Mouse (Mus musculus) lung, postnatal 4 days (tissue): ENCODE data around the gene Csf2ra.
"Not testable (repeated sequence)": the region's sequence is repeated elsewhere in the genome, so short reads cannot be mapped to it uniquely, and the experiment has no call there.

Experiments
- DNase-seq, 2 experiments: peaks; one replicate each; pipeline ENCODE4 v3.0.0; 2021

The Csf2ra gene

DNA sequence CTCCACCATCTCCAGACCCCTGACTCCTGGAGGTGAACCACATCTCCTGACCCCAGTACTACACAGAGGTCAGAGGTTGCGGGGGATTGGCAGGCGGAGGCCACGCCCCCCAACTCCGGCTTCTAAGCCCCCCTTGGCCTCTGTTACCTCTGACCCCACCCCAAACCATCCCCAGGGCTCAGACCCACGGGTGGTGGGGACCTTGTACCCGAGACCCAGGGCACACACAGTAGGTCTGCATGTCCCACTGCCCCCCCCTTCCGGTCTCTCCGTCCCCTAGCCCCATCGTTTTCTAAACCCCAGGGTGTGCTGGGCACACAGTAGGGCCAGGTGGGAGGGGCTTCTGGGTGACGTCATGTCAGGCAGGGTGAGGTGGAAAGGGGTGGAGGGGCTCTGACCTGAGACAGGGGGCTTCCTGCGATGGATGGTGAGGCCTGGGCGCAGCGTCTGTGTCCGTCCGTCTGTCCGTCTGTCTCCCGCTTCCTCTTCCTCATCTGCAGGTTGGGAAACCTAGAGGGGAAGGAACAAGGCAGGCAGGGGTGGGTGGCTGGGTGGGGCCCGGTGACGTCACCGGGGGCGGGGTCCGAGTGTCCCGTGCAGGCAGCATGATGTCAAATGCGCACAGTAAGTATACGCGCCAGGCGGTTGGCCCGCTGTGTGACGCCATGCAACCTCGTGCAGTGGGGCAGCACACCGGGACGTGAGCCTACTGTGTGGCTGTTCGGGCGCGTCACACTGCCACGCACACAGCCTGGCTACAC lies at the start of gene Csf2ra:
Gene Csf2ra, minus strand, starts transcription at position 489 of the 761 bp plus-strand sequence.
- peak; percentile 38 for DNase-seq

DNA sequence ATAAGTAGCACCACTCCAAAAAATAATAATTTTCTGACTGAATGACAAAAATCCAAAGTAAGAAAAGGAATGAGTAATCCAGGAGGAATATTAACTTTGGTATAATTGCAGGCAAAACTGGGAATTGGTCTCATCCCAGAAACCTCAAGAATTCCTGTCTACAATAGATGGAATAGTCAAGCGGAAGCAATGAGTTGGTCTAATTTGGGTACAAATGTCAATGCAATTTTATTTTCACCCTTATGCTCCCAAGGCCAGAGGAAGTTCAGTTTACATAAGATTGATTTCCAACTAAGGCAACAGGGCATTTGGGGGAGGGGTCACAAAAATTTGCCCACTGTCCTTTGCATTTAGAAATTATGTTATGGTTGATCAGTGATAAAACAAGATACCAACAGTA lies 47.2 kb upstream of the Csf2ra start:
- no peak for DNase-seq

DNA sequence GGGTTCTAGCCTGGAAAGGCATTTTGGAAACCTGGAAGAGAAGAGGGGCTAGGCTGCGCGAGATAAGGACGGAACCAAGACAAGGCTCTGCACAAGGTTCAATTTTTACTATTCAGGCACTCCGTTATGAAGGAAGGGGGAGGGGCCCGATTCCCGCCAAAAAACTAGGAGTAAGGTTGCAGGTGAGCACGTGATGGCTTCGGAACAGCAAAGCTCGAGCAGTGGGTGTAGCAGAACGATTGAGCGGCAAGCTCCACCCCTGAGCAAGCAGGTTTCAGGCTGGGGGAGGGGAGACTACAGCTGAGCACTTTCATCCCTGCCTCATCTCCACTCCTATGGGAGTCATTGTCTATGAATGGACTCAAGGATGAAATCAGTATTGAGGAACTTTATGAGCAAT lies 40.9 kb upstream of the Csf2ra start:
- DNase-seq = not testable (repeated sequence)

DNA sequence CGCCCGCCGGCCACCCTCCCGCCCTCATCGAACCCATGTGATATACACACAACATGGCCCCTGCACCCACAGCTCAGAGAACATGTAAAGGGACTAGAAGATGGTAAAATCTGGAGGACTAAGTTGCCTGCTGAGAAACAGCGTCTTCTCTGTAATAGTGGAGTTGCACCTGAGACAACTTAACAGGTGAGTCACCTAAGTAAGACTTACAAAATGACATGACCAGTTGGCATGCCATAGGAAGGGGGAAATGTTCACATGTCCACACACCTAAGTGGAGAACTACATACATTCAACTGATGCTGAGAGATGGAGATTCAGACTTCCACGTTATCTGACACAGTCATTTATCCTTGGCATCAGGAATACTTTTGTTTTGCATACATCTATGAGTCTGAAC lies 38.9 kb upstream of the Csf2ra start:
- no peak for DNase-seq

DNA sequence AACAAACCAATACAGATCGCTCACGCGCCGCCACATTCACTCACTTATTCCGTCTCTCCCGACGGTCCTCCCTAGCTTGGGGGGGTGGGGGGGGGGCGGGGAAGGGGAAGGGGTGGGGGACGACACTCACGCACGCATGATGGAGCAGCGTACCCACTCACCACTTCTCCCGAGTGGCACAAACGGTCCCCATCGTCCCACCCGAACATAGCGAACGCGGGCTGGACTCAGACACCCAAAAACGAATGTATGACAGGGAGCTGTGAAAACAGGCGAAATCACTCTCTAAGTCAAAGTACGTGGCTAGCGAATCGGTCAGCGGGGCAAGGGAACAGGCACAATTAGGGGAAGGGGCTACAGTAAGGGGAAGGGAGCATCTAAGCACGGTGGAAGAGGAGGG lies 38.4 kb upstream of the Csf2ra start:
- DNase-seq = peak in 1 of 2 experiments; percentile 27

DNA sequence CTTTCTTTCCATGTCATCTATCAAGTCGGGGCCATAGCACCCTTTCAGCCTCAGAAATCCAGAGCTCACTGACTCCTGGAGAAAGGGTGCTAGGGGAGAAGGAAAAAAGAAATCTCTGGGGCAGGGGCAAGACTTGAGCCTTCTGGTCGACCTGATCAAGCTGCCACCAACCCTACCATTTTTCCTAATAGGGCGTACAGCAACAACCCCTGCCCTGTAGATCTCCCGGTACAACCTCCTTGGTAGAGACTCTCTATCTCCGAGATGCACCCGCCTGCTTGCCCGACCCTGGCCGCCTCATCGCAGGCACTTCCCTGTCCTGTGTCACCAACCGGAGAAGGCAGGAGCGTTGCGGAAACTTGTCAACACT lies 38.0 kb upstream of the Csf2ra start:
- peak; percentile 52 to 58 for DNase-seq

DNA sequence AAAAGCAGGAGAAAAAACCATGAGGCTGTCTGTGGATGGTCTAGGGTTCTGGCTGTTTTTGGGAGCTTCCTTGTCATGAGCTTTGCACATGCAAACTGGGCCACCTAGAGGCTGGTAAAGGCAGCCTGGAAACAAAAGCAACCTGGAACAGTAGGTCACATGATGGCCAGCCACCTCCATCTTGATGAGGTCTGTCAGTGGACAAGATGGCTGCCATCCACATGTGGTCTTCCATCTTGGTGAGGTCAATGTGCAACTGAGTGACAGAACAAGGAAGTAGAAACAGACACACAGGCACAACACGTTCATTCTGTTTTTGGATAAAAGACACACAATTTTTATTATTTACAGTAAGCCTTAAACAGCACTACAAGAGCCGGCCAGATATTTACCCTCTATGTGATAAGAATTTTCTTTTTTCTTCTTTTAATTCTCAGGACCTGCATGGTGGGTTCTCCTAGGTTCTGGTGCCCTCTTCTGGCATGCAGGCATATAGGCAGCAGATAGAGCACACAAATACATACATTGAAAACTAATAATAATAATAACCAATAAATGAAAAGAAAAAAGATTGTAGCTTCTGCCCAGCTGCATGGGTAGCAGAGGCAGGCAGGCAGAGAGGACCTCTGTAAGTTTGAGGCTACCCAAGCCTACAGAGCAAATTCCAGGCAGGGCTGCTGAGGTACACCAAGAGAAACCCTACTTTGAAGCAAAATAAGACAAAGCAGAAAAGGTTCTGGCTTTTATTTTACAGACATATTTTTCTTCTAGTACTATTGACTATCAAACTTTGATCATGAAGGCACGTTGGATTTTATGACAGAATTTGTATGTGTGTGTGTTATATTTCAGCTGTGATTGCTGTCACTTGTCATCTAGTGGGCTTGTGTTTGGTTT lies 37.4 kb upstream of the Csf2ra start:
- DNase-seq = peak; percentile 80 to 84

DNA sequence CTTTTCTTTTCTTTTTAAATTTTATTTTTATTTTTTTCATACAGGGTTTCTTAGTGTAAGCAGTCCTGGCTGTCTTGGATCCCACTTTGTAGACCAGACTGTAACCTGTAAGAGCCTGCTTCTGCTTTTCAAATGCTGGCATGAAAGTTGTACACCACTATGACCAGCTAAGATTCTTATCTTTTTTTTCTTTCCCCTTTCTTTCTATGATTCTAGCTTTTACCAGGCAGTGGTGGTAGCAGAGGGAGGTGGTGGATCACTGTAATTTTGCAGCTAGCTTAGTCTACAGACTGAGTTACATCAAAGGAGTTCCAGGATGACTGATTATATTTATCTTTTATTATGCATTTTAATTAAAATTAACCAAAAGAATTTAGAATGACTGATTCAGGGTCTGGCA lies 36.7 kb upstream of the Csf2ra start:
- DNase-seq = no peak

DNA sequence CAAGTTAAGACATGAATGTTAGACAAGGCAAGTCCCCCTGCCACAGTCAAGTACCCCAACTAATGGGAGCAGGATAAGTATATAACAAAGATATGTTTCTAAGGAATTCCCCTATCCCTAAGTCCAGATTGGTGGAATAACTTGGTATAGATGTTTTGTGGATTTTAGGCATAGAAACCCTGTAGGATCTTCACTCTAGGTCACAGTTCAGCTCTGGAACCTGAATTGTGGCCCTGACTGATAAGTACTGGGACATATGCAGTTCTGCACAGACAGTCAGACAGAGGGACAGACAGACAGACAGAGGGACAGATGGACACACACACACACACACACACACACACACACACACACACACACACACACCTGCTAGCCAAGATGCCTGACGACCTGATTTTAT lies 36.0 kb upstream of the Csf2ra start:
- DNase-seq = no peak

DNA sequence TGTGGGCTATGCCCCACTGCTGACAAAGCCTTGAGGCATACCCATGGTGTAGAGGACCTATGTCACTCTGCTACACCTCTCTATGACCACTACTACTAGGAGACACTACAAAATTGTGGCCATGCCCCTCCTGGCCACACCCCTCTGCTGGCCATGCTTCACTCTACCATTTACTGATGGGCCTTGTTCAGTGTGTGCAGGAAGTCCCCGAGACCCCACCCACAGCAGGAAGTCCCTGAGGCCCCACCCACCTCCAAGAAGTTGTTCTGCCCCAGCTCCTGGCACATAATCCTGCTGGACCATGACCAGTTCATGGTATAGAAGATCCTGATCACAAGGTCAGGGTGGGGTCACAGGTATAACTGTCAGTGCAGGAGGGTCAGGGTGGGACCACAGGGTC lies 33.0 kb upstream of the Csf2ra start:
- DNase-seq = no peak

DNA sequence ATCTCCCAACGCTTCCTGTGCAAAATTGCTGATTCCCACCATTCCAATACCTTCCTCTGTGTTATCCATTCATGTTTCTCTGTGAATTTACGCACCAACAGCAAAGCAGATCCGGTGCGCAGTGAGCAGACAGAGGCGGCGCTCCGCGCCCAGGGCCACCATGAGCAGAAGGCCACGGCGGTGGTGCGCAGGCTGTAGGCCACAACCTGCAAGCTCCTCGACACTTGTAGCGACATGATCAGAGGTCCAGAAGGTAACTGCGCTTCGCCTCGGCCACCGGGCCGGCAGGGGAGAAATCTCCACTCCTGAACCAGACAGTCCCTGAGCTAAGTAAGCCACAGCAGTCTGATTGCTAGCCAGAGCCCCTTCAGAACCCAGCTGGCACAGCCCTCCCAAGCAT lies 29.5 kb upstream of the Csf2ra start:
- no peak for DNase-seq

DNA sequence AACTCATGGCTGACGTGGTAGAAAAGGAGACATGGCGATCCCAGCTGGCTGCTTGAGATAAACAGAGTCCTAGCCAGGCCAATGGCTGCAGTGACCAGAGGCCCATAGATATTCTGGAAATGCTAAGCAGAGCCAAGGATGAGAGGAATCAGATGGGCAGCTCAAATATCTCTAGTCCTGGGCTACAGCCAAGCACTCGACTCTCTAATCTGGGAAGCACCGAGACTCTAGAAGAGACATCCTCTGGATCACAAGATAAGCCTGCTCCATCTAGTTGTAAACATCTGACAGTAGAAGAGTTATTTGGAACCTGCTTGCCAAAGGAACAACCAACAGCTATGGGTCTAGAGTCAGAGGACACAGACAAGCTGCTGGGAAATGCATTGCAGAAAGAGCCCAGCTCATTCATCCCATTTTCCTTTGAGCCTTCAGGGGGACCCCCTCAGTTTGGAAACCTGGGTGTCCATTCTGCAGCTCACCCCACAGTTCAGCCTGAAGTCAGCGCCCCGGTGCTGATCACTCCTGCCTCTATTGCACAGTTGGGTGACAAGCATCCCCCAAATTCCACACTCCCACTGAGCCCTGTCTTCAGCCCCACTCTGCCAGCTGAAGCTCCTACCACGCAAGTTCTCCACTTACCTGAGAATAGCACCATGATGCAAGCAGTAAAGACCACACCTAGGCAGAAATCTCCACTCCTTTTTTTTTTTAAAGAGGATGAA lies 28.1 kb upstream of the Csf2ra start:
- DNase-seq = no peak

DNA sequence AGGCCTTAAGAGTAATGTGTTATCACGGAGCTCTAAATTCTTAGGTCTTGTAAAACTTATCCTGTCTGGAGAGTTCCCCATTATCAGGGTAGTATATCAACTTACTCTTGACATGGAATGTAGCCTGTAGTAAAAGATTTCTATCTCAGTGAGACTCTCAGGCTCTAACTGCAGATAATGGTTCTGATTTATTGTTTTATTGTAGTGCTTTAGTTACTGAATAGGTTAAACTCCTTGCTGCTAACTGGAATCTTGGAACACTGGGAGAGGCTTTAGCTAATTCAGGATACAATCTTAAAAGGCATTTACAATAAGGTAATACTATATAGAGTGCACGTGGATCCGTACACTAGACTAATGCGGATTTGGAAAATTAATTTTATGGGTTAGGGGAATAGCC lies 19.1 kb upstream of the Csf2ra start:
- not testable (repeated sequence) for DNase-seq

DNA sequence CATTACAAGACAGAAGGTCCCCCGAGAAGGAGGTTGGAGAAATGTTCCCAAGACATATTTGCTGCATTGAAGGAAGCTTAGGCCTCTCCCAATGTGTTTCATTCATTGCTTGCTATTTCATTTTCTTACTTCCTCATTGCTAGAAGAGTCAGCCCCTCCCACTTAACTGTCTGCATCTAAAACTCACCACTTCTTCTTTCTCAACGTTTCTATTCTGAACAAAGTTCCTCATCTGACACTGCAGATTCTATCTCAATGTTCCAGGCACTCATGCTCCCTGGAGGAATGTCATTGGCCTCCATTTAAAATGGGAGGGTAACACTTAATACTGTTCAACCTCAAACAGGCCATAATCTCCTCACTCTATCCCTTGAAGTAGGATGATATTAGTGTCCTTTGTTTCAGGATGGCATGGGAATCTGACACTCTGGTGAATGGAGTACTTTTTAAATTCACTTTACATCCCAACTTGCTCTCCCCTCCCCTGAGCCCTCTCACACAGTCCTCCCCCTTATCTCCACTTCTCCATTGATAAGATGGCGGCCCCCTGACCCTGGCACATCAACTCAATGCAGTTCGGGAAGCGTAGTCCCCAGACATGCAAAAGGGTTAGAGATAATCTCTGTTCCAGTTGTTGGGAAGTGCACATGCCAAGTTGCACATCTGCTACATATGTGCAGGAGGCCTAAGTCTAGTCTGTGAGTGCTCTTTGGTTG lies 16.6 kb upstream of the Csf2ra start:
- DNase-seq = no peak

DNA sequence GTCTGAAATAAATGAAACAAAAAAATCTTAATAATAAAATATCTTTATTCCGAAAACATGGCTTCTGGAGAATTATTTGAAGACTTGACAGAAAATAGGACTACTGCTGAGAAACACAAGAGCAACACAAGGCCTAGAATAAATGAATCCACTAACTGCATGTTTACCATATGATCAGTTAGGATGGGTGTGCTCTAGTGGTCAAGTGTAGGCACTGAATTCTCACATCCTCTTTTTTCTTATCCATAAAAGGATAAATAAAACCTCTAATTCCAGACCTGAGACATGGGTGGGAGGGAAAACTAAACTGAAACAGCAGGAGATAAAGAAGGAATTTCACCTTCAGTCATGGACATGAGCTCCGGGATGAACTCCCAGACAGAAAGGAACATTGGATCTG lies 9.7 kb upstream of the Csf2ra start:
- DNase-seq = no peak

DNA sequence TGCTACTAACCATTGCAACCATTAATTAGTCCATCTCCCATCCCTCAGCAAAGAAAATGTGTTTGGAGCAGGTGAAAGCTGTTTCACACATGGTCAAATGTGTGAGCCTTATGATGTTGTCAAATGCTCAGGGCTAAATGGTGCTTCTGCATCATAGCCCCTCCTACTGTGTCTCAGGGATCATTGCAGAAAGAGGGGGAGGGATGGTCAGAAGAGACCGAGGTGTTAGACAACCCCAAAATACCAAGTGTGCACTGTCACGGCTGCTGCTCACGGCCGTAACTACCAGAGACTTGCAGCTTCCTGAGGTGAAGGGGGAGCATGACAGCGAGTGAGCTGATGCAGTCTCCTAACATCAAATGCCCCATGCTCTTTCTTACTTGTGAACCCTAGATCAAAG lies 6.3 kb upstream of the Csf2ra start:
- no peak for DNase-seq

DNA sequence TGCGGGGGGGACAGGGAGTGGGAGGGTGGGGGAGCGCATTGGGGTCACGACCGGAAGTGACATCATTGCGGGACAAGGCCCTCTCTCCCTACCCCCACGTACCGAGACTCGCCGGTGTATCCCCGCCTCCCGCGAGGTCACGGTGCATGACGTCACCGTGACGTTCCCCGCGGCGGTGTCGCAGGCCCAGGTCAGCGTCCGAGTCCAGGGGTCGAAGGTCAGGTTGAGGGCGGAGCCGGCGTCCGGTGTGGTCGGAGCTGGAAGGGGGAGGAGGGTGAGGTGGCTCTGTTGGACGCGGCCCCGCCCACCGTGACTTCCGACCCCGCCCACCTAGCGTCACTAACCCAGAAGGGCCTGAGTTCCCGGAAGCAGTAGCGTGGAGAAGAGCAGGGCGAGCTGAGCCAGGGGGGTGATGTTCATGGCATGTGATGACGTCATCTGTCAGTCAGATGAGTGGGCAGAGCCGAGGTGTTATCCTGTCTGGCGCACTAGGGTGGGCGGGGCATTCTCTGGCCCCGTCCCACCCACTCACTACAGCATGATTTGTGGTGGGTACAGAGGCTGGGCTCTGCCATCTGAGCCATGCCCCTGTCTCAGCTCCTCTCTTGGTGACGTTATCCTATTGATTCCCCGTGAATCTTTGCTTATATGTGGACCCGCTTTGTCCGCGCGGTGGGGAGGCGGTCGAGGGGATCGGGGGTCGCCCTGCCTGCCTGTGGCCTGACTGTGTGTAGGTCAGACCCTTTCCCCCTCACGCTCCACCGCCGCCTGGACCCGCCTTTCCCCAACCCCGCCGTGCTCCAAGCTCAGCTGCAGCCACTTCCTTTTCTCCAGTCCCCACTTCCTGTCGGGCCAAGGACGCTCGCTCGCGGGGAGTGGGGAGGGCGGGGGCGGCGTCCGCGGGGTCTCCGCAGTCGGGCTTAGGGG lies 1.0 kb downstream of the Csf2ra start:
- peak; percentile 92 for DNase-seq

DNA sequence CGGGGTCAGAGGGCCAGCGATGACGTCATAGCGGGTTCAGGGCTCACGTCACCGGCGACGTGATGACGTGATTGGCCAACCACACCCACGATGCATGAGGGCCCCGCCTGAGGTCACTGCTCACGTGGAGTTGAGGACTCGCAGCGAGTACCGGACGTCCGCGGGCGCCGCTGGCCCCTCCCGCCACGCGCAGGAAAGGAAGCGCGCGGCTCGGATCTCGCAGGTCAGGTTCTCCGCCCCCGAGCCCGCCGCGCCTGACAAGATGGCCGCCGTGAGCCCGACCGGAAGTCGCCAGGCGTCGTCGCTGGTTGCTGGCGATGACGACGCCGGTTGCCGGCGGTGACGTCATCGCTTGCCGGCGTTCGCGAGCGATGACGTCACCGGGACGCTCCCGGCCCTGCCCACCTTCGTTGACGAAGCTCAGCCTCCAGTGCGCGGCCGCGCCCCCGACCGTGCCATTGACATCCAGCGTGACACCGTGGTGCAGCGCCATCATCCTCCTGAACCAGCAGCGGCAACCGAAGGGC lies 1.8 kb downstream of the Csf2ra start:
- DNase-seq = peak; percentile 82 to 90

DNA sequence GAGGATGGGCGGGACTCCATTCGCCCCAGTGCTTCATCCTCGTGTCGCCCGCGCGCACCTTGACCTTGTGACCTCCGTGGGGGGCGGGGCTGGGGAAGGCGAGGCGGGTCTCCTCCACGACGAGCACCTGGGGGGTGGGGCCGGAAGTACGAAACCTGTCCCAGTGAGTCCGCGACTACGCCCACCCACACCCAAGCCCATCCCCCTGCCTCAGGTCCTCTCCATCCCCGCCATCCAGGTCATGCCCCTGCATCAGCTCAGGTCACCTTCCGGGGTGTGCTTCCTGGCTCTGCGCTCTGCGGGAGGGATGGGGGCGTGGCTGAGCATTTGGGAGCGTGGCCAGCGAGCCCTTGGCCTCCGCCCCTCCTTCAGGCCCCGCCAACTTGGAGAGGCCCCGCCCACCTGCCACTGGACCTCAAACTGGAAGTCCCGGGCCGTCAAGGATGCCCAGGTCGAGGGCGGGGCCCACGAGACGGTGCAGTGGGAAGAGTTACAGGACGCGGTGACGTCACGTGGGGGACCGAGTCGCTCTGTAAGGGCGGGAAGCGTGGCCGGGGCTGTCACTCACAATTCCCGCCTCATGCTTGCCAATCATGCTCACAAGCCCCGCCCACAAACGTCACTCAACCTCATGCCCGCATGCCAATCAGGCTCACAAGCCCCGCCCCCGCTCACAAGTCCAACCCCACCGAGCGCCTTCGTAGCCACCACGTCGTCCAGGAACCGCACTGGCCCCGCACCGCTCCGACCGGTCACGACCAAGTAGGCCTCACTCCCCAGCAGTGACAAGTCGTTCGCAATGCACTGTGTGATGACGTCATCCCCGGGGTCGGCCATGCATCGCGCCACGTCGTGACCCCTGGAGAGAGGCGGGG lies 2.5 kb downstream of the Csf2ra start:
- peak; percentile 78 to 87 for DNase-seq
